Mouse (Mus musculus): Measurements from ENCODE around the gene Cd244a. TPM values are rescaled to one million over a fixed set of nuclear protein-coding genes. Genes with fewer than 3 reads are reported as not detected.

The Cd244a gene
- polyA plus RNA-seq, 1 experiment from 2014 or later = 0.07 TPM

- H3K27ac ChIP-seq (replicated peaks; ENCODE audit: low read depth, low read length) = no peak within 1 kb of the TSS
- H3K27me3 ChIP-seq (ENCODE audit: control insufficient read depth, insufficient read depth, low read length) = no peaks in the 10 kb centered on the region
- H3K36me3 ChIP-seq (ENCODE audit: control insufficient read depth, insufficient read depth, low read length) = no peaks in the 10 kb centered on the region
- ATAC-seq (ENCODE audit: low FRiP score, low TSS enrichment) = no peak
- H3K4me3 ChIP-seq (replicated peaks; ENCODE audit: low read depth, low read length) = no peak within 1 kb of the TSS
- H3K9me3 ChIP-seq (ENCODE audit: control insufficient read depth, low read length) = no peaks in the 10 kb centered on the region
- H3K9ac ChIP-seq (replicated peaks; ENCODE audit: low read length) = no peak within 1 kb of the TSS
- 88% methylated on average over 9 of the region's 9 CpGs for WGBS
- H3K4me2 ChIP-seq (ENCODE audit: low read length) = no peak within 1 kb of the TSS
- DNase-seq = no peak
- no peaks in the 10 kb centered on the region for H3K4me1 ChIP-seq (ENCODE audit: control insufficient read depth, insufficient read depth, low read length)
These were observed 48.2 kb downstream of the Cd244a start, which contains the start of gene Ly9 for GRCm38 (mm10) chr1:171607176-171607575. Ly9 (minus strand) TSS chr1:171607410.

- Histone ChIP-seq H3K27me3 (ENCODE audit: control insufficient read depth, insufficient read depth, low read length) (no peaks in the 10 kb centered on the region), H3K9me3 (ENCODE audit: control insufficient read depth, low read length) (no peaks in the 10 kb centered on the region), H3K9ac (replicated peaks; ENCODE audit: low read length) (no peak overlapping the region), H3K4me1 (ENCODE audit: control insufficient read depth, insufficient read depth, low read length) (no peaks in the 10 kb centered on the region), H3K4me3 (replicated peaks; ENCODE audit: low read depth, low read length) (no peak overlapping the region), H3K4me2 (ENCODE audit: low read length) (no peak overlapping the region), H3K27ac (replicated peaks; ENCODE audit: low read depth, low read length) (no peak overlapping the region), H3K36me3 (ENCODE audit: control insufficient read depth, insufficient read depth, low read length) (no peaks in the 10 kb centered on the region)
- 93% methylated on average over 2 of the region's 2 CpGs for WGBS
- ATAC-seq (ENCODE audit: low FRiP score, low TSS enrichment) (no peak), DNase-seq (no peak)
These were observed 51.0 kb downstream of the Cd244a start for GRCm38 (mm10) chr1:171610026-171610425.

- no peak overlapping the region for H3K27ac ChIP-seq (replicated peaks; ENCODE audit: low read depth, low read length)
- no peak overlapping the region for H3K4me3 ChIP-seq (replicated peaks; ENCODE audit: low read depth, low read length)
- no peaks in the 10 kb centered on the region for H3K36me3 ChIP-seq (ENCODE audit: control insufficient read depth, insufficient read depth, low read length)
- H3K9ac ChIP-seq (replicated peaks; ENCODE audit: low read length) = no peak overlapping the region
- no peaks in the 10 kb centered on the region for H3K4me1 ChIP-seq (ENCODE audit: control insufficient read depth, insufficient read depth, low read length)
- peak; percentile 45 for DNase-seq
- no peaks in the 10 kb centered on the region for H3K27me3 ChIP-seq (ENCODE audit: control insufficient read depth, insufficient read depth, low read length)
- no peak overlapping the region for H3K4me2 ChIP-seq (ENCODE audit: low read length)
- ATAC-seq (ENCODE audit: low FRiP score, low TSS enrichment) = no peak
- 35% methylated on average over 1 of the region's 1 CpGs for WGBS
- H3K9me3 ChIP-seq (ENCODE audit: control insufficient read depth, low read length) = no peaks in the 10 kb centered on the region
These were observed 51.8 kb downstream of the Cd244a start for GRCm38 (mm10) chr1:171610781-171611180.

GRCm38 (mm10) chr1:171613962-171614361 lies 55.0 kb downstream of the Cd244a start:
- DNase-seq (peak; percentile 24), ATAC-seq (ENCODE audit: low FRiP score, low TSS enrichment) (no peak)
- H3K9ac ChIP-seq (replicated peaks; ENCODE audit: low read length) = no peak overlapping the region
- WGBS = 53% methylated on average over 2 of the region's 2 CpGs
- H3K27ac ChIP-seq (replicated peaks; ENCODE audit: low read depth, low read length) = no peak overlapping the region
- H3K36me3 ChIP-seq (ENCODE audit: control insufficient read depth, insufficient read depth, low read length) = no peaks in the 10 kb centered on the region
- no peak overlapping the region for H3K4me2 ChIP-seq (ENCODE audit: low read length)
- H3K27me3 ChIP-seq (ENCODE audit: control insufficient read depth, insufficient read depth, low read length) = no peaks in the 10 kb centered on the region
- no peaks in the 10 kb centered on the region for H3K4me1 ChIP-seq (ENCODE audit: control insufficient read depth, insufficient read depth, low read length)
- no peak overlapping the region for H3K4me3 ChIP-seq (replicated peaks; ENCODE audit: low read depth, low read length)
- H3K9me3 ChIP-seq (ENCODE audit: control insufficient read depth, low read length) = no peaks in the 10 kb centered on the region

- Histone ChIP-seq H3K4me2 (ENCODE audit: low read length) (no peak overlapping the region), H3K27ac (replicated peaks; ENCODE audit: low read depth, low read length) (no peak overlapping the region), H3K9ac (replicated peaks; ENCODE audit: low read length) (no peak overlapping the region), H3K36me3 (ENCODE audit: control insufficient read depth, insufficient read depth, low read length) (no peaks in the 10 kb centered on the region), H3K4me1 (ENCODE audit: control insufficient read depth, insufficient read depth, low read length) (no peaks in the 10 kb centered on the region), H3K4me3 (replicated peaks; ENCODE audit: low read depth, low read length) (no peak overlapping the region), H3K9me3 (ENCODE audit: control insufficient read depth, low read length) (no peaks in the 10 kb centered on the region), H3K27me3 (ENCODE audit: control insufficient read depth, insufficient read depth, low read length) (no peaks in the 10 kb centered on the region)
- ATAC-seq (ENCODE audit: low FRiP score, low TSS enrichment) (no peak), DNase-seq (no peak)
- 85% methylated on average over 11 of the region's 11 CpGs for WGBS
These were observed 58.0 kb downstream of the Cd244a start for GRCm38 (mm10) chr1:171616881-171617515.

- Histone ChIP-seq H3K27ac (replicated peaks; ENCODE audit: low read depth, low read length) (no peak overlapping the region), H3K4me3 (replicated peaks; ENCODE audit: low read depth, low read length) (no peak overlapping the region), H3K27me3 (ENCODE audit: control insufficient read depth, insufficient read depth, low read length) (no peaks in the 10 kb centered on the region), H3K9ac (replicated peaks; ENCODE audit: low read length) (no peak overlapping the region), H3K4me2 (ENCODE audit: low read length) (no peak overlapping the region), H3K4me1 (ENCODE audit: control insufficient read depth, insufficient read depth, low read length) (no peaks in the 10 kb centered on the region), H3K9me3 (ENCODE audit: control insufficient read depth, low read length) (no peaks in the 10 kb centered on the region), H3K36me3 (ENCODE audit: control insufficient read depth, insufficient read depth, low read length) (no peaks in the 10 kb centered on the region)
- DNase-seq (no peak), ATAC-seq (ENCODE audit: low FRiP score, low TSS enrichment) (no peak)
- 86% methylated on average over 8 of the region's 8 CpGs for WGBS
These were observed 60.0 kb downstream of the Cd244a start for GRCm38 (mm10) chr1:171619001-171619400.

- Histone ChIP-seq H3K4me3 (replicated peaks; ENCODE audit: low read depth, low read length) (no peak overlapping the region), H3K9ac (replicated peaks; ENCODE audit: low read length) (no peak overlapping the region), H3K4me1 (ENCODE audit: control insufficient read depth, insufficient read depth, low read length) (no peaks in the 10 kb centered on the region), H3K27me3 (ENCODE audit: control insufficient read depth, insufficient read depth, low read length) (no peaks in the 10 kb centered on the region), H3K9me3 (ENCODE audit: control insufficient read depth, low read length) (no peaks in the 10 kb centered on the region), H3K4me2 (ENCODE audit: low read length) (no peak overlapping the region), H3K36me3 (ENCODE audit: control insufficient read depth, insufficient read depth, low read length) (no peaks in the 10 kb centered on the region), H3K27ac (replicated peaks; ENCODE audit: low read depth, low read length) (no peak overlapping the region)
- ATAC-seq (ENCODE audit: low FRiP score, low TSS enrichment) (no peak), DNase-seq (no peak)
- WGBS = 93% methylated on average over 3 of the region's 3 CpGs
These were observed 60.7 kb downstream of the Cd244a start for GRCm38 (mm10) chr1:171619645-171620044.

GRCm38 (mm10) chr1:171620091-171620490 lies 61.1 kb downstream of the Cd244a start:
- Histone ChIP-seq H3K36me3 (ENCODE audit: control insufficient read depth, insufficient read depth, low read length) (no peaks in the 10 kb centered on the region), H3K9ac (replicated peaks; ENCODE audit: low read length) (no peak overlapping the region), H3K9me3 (ENCODE audit: control insufficient read depth, low read length) (no peaks in the 10 kb centered on the region), H3K4me2 (ENCODE audit: low read length) (no peak overlapping the region), H3K4me1 (ENCODE audit: control insufficient read depth, insufficient read depth, low read length) (no peaks in the 10 kb centered on the region), H3K27ac (replicated peaks; ENCODE audit: low read depth, low read length) (no peak overlapping the region), H3K27me3 (ENCODE audit: control insufficient read depth, insufficient read depth, low read length) (no peaks in the 10 kb centered on the region), H3K4me3 (replicated peaks; ENCODE audit: low read depth, low read length) (no peak overlapping the region)
- 93% methylated on average over 6 of the region's 6 CpGs for WGBS
- DNase-seq = no peak
- ATAC-seq (ENCODE audit: low FRiP score, low TSS enrichment) = no peak

- Histone ChIP-seq H3K27me3 (ENCODE audit: control insufficient read depth, insufficient read depth, low read length) (no peaks in the 10 kb centered on the region), H3K4me1 (ENCODE audit: control insufficient read depth, insufficient read depth, low read length) (no peaks in the 10 kb centered on the region), H3K4me2 (ENCODE audit: low read length) (no peak overlapping the region), H3K27ac (replicated peaks; ENCODE audit: low read depth, low read length) (no peak overlapping the region), H3K4me3 (replicated peaks; ENCODE audit: low read depth, low read length) (no peak overlapping the region), H3K36me3 (ENCODE audit: control insufficient read depth, insufficient read depth, low read length) (no peaks in the 10 kb centered on the region), H3K9me3 (ENCODE audit: control insufficient read depth, low read length) (no peaks in the 10 kb centered on the region), H3K9ac (replicated peaks; ENCODE audit: low read length) (no peak overlapping the region)
- no peak for ATAC-seq (ENCODE audit: low FRiP score, low TSS enrichment)
- 83% methylated on average over 3 of the region's 3 CpGs for WGBS
- no peak for DNase-seq
These were observed 68.8 kb downstream of the Cd244a start for GRCm38 (mm10) chr1:171627801-171628200.

Data from midbrain, embryonic 14.5 days (tissue).